ENCODE assay signal across 1 mouse cellular context in the genomic region with DNA sequence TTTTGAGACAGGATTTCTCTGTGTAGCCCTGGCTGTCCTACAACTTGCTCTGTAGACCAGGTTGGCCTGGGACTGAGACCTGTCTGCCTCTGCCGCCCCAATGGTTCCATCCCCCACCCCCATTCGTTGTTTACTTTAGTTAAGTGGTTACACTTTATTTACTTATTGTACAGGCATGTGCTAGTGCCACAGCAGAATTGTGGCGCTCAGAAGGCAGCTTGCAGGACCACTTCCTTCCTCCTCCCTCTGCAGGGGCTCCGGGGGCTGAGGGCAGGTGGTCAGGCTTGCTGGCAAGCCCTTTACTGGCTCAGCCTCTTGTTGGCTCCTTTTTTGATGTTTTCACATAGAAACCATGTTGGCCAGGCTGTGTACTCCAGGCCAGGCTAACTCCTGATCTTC.
TF ChIP-seq lines count a peak whose summit lies in the region.

No protein-coding gene starts in this region.

TF ChIP-seq in CH12.LX, 34 proteins besides CTCF, POLR2A, EP300 and RAD21:
- TF ChIP-seq CHD2 (IDR thresholded peaks at IDR 0.05; ENCODE audit: low read length): no peak
